Mouse (Mus musculus): Measurements from ENCODE around the gene 4930407I10Rik. TPM values are rescaled to one million over a fixed set of nuclear protein-coding genes. Genes with fewer than 3 reads are reported as not detected.
A peak's percentile ranks its signal among the peaks of the same experiment; 100 is the strongest.

4930407I10Rik gene
- polyA plus RNA-seq (2015; fragmentation: Nextera tagmentation; extraction: Ambion mirVana), result not detected in 2 replicates

DNA sequence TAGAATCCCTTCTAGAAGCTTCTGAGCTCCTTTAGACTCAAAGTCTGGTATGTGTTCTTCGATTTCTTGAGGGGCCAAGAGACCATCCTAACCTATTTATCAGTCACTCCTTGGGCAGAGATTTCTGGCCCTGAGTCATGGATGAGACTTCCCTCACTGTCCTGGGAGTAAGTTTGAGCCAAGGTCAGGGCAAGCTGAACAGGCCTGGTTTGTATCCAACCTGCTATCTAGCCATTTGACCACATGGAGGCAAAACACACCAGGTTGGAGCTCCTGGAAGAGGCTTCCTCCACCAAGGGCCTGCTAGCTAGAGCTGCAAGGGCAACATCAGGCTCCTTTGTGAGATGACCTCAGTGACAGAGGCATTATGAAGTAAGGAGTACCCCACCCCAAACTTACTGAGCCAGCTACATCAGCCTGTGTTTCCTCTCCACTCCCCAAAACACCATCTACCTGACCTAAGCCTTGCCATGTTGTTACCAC is at the start of gene 4930407I10Rik:
4930407I10Rik (plus strand) TSS at position 433 of the 483 bp plus-strand sequence.
- Histone ChIP-seq H3K9ac (ENCODE audit: low read depth, low read length) (no peak within 1 kb of the TSS), H3K4me2 (ENCODE audit: low read length) (no peak within 1 kb of the TSS), H3K27me3 (ENCODE audit: insufficient read depth, low read length) (no peaks in the 10 kb centered on the region), H3K4me1 (replicated peaks; ENCODE audit: insufficient read depth, low read length) (no peaks in the 10 kb centered on the region), H3K4me3 (replicated peaks; ENCODE audit: low read depth, low read length) (no peak within 1 kb of the TSS), H3K9me3 (replicated peaks; ENCODE audit: low read length) (no peaks in the 10 kb centered on the region), H3K27ac (no peak within 1 kb of the TSS), H3K36me3 (ENCODE audit: insufficient read depth, low read length) (no peaks in the 10 kb centered on the region)
- no peak for TF ChIP-seq CTCF (IDR thresholded peaks at IDR 0.05; ENCODE audit: low read depth)
- 69% methylated on average over 1 of the region's 1 CpGs for WGBS
- DNase-seq (ENCODE audit: low spot score) (no peak), ATAC-seq (replicated peaks; ENCODE audit: low FRiP score, low read depth) (no peak)

DNA sequence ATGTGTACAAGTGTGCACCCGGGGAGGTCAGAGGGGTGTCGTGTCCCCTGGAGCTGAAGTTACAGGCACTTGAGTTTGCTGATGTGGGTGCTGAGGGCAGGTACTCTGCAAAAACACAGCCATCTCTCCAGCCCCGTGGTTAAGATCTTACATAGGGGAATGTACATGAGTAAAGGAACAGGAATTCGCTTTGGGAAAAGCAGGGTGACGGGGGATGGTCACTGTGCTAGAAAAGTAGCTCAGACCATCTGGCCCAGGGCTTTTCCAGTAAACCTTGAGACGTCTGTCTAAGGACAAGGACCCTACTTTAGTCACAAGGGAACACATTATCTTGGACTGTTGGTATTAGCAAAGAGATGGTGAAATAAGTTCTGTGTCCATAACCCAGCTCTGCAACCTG is 47.0 kb upstream of the 4930407I10Rik start:
- ATAC-seq (replicated peaks; ENCODE audit: low FRiP score, low read depth) (no peak), DNase-seq (ENCODE audit: low spot score) (no peak)
- Histone ChIP-seq H3K36me3 (ENCODE audit: insufficient read depth, low read length) (0 out of 2 replicates have a peak, but pooled peaks cover 3% of the 10 kb centered on the region), H3K9me3 (replicated peaks; ENCODE audit: low read length) (no peaks in the 10 kb centered on the region), H3K4me3 (replicated peaks; ENCODE audit: low read depth, low read length) (no peak overlapping the region), H3K4me1 (replicated peaks; ENCODE audit: insufficient read depth, low read length) (0 out of 2 replicates have a peak, but pooled peaks cover 10% of the 10 kb centered on the region), H3K9ac (ENCODE audit: low read depth, low read length) (no peak overlapping the region), H3K27ac (no peak overlapping the region), H3K27me3 (ENCODE audit: insufficient read depth, low read length) (no peaks in the 10 kb centered on the region), H3K4me2 (ENCODE audit: low read length) (no peak overlapping the region)
- TF ChIP-seq CTCF (IDR thresholded peaks at IDR 0.05; ENCODE audit: low read depth), result no peak
- 87% methylated on average over 6 of the region's 6 CpGs for WGBS

DNA sequence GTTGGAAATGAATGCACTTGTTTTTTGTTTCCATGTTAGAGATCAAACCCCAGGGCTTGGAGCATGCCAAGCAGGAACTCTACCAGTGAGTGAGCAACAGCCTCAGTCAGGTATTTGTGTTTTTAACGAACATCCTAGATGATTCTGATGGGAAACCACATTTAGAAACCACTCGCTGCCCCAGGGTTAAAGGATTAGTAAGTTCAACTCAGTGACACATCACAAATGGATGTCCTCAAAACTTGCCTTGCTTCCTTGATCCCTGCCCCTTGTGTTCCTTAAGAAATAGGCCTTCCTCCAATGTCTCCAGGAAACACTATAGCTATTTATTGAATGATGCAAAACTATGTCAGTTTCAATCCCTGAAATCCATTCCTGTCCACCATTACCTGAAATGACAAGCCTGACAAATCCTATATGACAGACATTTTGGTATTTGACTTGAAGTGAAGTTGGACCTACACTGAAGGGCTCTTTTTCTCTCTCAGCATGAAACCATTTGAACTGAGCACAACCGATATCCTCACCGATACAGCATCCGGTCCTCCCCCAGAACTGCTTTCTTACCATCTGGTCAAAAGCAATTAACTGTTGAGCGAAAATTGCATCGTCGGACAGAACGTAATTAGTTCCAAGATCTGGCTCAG is 44.1 kb upstream of the 4930407I10Rik start:
- ATAC-seq (replicated peaks; ENCODE audit: low FRiP score, low read depth), result no peak
- Histone ChIP-seq H3K27ac (0 out of 2 replicates have a peak overlapping the region, but pooled peaks have one; percentile 71), H3K4me1 (replicated peaks; ENCODE audit: insufficient read depth, low read length) (0 out of 2 replicates have a peak, but pooled peaks cover 10% of the 10 kb centered on the region), H3K9me3 (replicated peaks; ENCODE audit: low read length) (no peaks in the 10 kb centered on the region), H3K27me3 (ENCODE audit: insufficient read depth, low read length) (no peaks in the 10 kb centered on the region), H3K4me2 (ENCODE audit: low read length) (peak overlapping the region; percentile 95), H3K36me3 (ENCODE audit: insufficient read depth, low read length) (0 out of 2 replicates have a peak, but pooled peaks cover 3% of the 10 kb centered on the region), H3K9ac (ENCODE audit: low read depth, low read length) (peak overlapping the region; percentile 82), H3K4me3 (replicated peaks; ENCODE audit: low read depth, low read length) (peak overlapping the region; percentile 92)
- WGBS, result 10% methylated on average over 9 of the region's 9 CpGs
- no peak for DNase-seq (ENCODE audit: low spot score)
- no peak for TF ChIP-seq CTCF (IDR thresholded peaks at IDR 0.05; ENCODE audit: low read depth)

DNA sequence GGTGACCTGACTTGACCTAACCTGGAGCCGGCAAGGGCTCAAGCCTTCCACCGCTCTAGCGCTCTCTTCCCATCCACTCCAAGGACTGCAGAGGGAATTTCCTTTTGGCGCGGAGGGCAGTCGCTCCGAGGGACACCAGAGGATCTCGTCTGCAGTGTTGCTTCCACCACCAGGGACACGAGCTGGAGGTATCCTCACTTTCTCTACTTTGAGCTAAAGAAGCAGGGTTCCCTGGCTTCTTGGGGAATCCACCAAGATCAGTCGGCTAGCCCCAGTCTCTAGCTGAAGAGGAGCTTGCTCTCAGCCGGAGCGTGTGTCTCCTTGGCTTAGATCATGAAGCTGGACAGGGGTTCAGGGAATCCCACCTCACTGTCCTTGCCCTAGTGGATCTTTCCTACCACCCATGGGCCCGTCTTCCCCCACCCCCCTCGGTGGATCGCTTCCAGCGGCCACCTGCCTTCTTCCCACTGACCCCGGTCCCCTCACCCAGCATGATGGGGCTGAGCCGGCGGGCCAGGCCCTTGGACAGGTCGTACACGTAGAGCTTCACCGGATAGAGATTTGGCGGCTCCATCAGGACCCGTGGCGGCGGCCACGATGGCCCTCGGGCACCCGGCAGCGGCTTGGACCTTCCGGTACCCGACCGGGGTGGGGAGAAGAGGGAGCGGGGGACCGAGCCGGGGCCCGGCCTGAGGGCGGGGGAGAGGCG is 43.4 kb upstream of the 4930407I10Rik start:
- ATAC-seq (replicated peaks; ENCODE audit: low FRiP score, low read depth), result peak; percentile 57
- 0 out of 2 replicates have a peak, but pooled peaks have one; percentile 20 for TF ChIP-seq CTCF (IDR thresholded peaks at IDR 0.05; ENCODE audit: low read depth)
- Histone ChIP-seq H3K4me1 (replicated peaks; ENCODE audit: insufficient read depth, low read length) (0 out of 2 replicates have a peak, but pooled peaks cover 10% of the 10 kb centered on the region), H3K4me3 (replicated peaks; ENCODE audit: low read depth, low read length) (peak overlapping the region; percentile 92), H3K4me2 (ENCODE audit: low read length) (peak overlapping the region; percentile 95), H3K9me3 (replicated peaks; ENCODE audit: low read length) (no peaks in the 10 kb centered on the region), H3K27ac (peak overlapping the region; percentile 71; the same call in 1 of the 2 replicates), H3K27me3 (ENCODE audit: insufficient read depth, low read length) (no peaks in the 10 kb centered on the region), H3K9ac (ENCODE audit: low read depth, low read length) (peak overlapping the region; percentile 82), H3K36me3 (ENCODE audit: insufficient read depth, low read length) (0 out of 2 replicates have a peak, but pooled peaks cover 3% of the 10 kb centered on the region)
- DNase-seq (ENCODE audit: low spot score), result peak; percentile 65
- WGBS, result 0% methylated on average over 39 of the region's 39 CpGs

DNA sequence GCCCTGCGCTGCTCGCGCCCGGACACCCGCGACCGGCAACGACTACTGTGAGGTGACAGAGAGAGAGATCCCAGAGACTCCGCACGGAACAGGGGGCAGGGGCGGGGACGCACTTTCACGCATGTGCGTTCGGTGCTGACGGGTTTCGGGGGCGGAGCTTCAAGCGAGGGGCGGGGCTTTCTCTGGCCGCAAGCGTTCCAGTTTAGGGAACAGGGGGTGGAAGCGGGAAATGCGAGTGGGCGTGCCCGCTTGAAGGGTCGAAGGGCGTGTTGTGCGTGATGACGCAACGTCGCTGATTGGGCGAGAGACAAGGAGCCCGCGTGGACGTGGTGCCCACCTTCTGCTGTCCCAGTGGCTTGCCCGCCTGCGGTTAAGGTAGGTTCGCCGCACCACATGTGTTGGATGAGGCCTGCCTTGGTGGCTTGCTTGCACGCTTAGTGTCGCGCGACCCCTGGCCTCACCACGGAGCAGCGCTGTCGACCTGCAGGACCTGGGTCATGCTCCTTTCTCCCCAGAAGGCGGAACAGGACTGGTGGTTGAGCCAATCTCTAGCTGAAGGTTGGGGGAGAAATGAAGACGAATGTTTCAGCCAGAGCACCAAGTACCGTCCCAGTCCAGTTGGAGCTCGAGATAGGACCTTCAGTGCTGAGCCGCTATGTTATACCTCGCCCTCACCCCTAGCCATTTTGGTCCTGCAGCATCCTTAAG is 42.7 kb upstream of the 4930407I10Rik start:
- under 1% methylated on average over 53 of the region's 53 CpGs for WGBS
- peak; percentile 28; the same call in 1 of the 2 replicates for TF ChIP-seq CTCF (IDR thresholded peaks at IDR 0.05; ENCODE audit: low read depth)
- Histone ChIP-seq H3K27me3 (ENCODE audit: insufficient read depth, low read length) (no peaks in the 10 kb centered on the region), H3K4me1 (replicated peaks; ENCODE audit: insufficient read depth, low read length) (0 out of 2 replicates have a peak, but pooled peaks cover 10% of the 10 kb centered on the region), H3K27ac (peak overlapping the region; percentile 71; the same call in 1 of the 2 replicates), H3K9me3 (replicated peaks; ENCODE audit: low read length) (no peaks in the 10 kb centered on the region), H3K9ac (ENCODE audit: low read depth, low read length) (peak overlapping the region; percentile 82), H3K4me2 (ENCODE audit: low read length) (peak overlapping the region; percentile 95), H3K36me3 (ENCODE audit: insufficient read depth, low read length) (0 out of 2 replicates have a peak, but pooled peaks cover 3% of the 10 kb centered on the region), H3K4me3 (replicated peaks; ENCODE audit: low read depth, low read length) (peak overlapping the region; percentile 92)
- DNase-seq (ENCODE audit: low spot score) (peak; percentile 97), ATAC-seq (replicated peaks; ENCODE audit: low FRiP score, low read depth) (peak; percentile 94)

Data from kidney, postnatal 0 days (tissue).